Mouse (Mus musculus) lung, postnatal 0 days (tissue): Measurements from ENCODE around the gene Gm11111.

Experiments
- CTCF ChIP-seq: IDR thresholded peaks from 2 replicates; pipeline ENCODE4 v1.5.1; 2016; ENCODE audit warnings: antibody characterized with exemption, mild to moderate bottlenecking
- EP300 ChIP-seq: IDR thresholded peaks from 2 replicates; pipeline ENCODE4 v1.6.1; 2016; ENCODE audit warnings: antibody characterized with exemption, mild to moderate bottlenecking, control low read depth

- peak; percentile 41 for TF ChIP-seq CTCF
- no peak for TF ChIP-seq EP300
These were observed 11.2 kb upstream of the Gm11111 start for GRCm38 (mm10) chr5:98541333-98541732.
